Mouse (Mus musculus) kidney, postnatal 0 days (tissue): ENCODE measurements around the gene Zdhhc22. TPM values are rescaled to one million over a fixed set of nuclear protein-coding genes. Genes with fewer than 3 reads are reported as not detected.
A peak's percentile ranks its signal among the peaks of the same experiment; 100 is the strongest.

Experiments
- ATAC-seq: fragments of 200-750 bp; cut with Nextera tagmentation; replicated peaks from 2 replicates; pipeline ENCODE4 v1.8.0; 2017; ENCODE audit warnings: low read depth, moderate number of reproducible peaks, moderate TSS enrichment, moderate library complexity; ENCODE audit not compliant: low FRiP score
- DNase-seq: peaks from one replicate; pipeline ENCODE4 v3.0.0-alpha.2; 2016; ENCODE audit warnings: low spot score
- H3K27ac ChIP-seq: fragments of 300-500 bp; sonication (generic); 2 replicates; pipeline ENCODE4 v1.5.1; 2014; ENCODE audit warnings: mild to moderate bottlenecking
- H3K27me3 ChIP-seq: fragments of 300-500 bp; sonication (generic); 2 replicates; pipeline ENCODE4 v1.6.1; 2014; ENCODE audit warnings: low read length, mixed read lengths; ENCODE audit not compliant: insufficient read depth
- H3K36me3 ChIP-seq: fragments of 300-500 bp; sonication (generic); 2 replicates; pipeline ENCODE4 v1.6.1; 2014; ENCODE audit warnings: low read length, mixed read lengths; ENCODE audit not compliant: insufficient read depth
- H3K4me1 ChIP-seq: fragments of 300-500 bp; sonication (generic); replicated peaks from 2 replicates; pipeline ENCODE4 v1.6.1; 2014; ENCODE audit warnings: antibody characterized with exemption, low read length, mixed read lengths; ENCODE audit not compliant: insufficient read depth
- H3K4me2 ChIP-seq: fragments of 300-500 bp; sonication (generic); 2 replicates; pipeline ENCODE4 v1.6.1; 2014; ENCODE audit warnings: mild to moderate bottlenecking, low read length, moderate library complexity, mixed read lengths
- H3K4me3 ChIP-seq: fragments of 300-500 bp; sonication (generic); replicated peaks from 2 replicates; pipeline ENCODE4 v1.5.1; 2014; ENCODE audit warnings: low read depth, low read length
- H3K9ac ChIP-seq: fragments of 300-500 bp; sonication (generic); 2 replicates; pipeline ENCODE4 v1.6.1; 2014; ENCODE audit warnings: low read depth, low read length
- H3K9me3 ChIP-seq: fragments of 300-500 bp; sonication (generic); replicated peaks from 2 replicates; pipeline ENCODE4 v1.6.1; 2016; ENCODE audit warnings: low read length, inconsistent platforms, mixed read lengths
- CTCF ChIP-seq: IDR thresholded peaks from 2 replicates; pipeline ENCODE4 v1.5.1; 2016; ENCODE audit warnings: antibody characterized with exemption, low read depth, mild to moderate bottlenecking, moderate library complexity
- WGBS: fragments of 180-500 bp; shearing (Covaris S2); extraction: QIAGEN DNeasy Blood & Tissue Kit; methylation state at CpG from one replicate; pipeline ENCODE4 v1.1.7; 2014; 5-methylcytosine and 5-hydroxymethylcytosine counted together
- polyA plus RNA-seq: library from polyadenylated mRNA; unstranded; fragments of >200 nt; fragmentation: Nextera tagmentation; extraction: Ambion mirVana; gene quantifications from 2 replicates; pipeline ENCODE4 v1.2.1, GENCODE M21; 2015

Zdhhc22 gene
- polyA plus RNA-seq, 1 experiment from 2014 or later, result 0.03 TPM

GRCm38 (mm10) chr12:87017041-87017440 is 26.8 kb upstream of the Zdhhc22 start:
- Histone ChIP-seq H3K9ac (no peak overlapping the region), H3K27ac (no peak overlapping the region), H3K4me2 (no peak overlapping the region), H3K27me3 (no peaks in the 10 kb centered on the region), H3K36me3 (no peaks in the 10 kb centered on the region), H3K4me1 (no peaks in the 10 kb centered on the region), H3K4me3 (no peak overlapping the region), H3K9me3 (no peaks in the 10 kb centered on the region)
- WGBS, result 44% methylated on average over 3 of the region's 3 CpGs
- ATAC-seq (no peak), DNase-seq (no peak)
- peak; percentile 51 for TF ChIP-seq CTCF

- no peak overlapping the region for H3K27ac ChIP-seq
- 83% methylated on average over 4 of the region's 4 CpGs for WGBS
- H3K9me3 ChIP-seq, result no peaks in the 10 kb centered on the region
- TF ChIP-seq CTCF, result no peak
- H3K4me2 ChIP-seq, result no peak overlapping the region
- H3K4me3 ChIP-seq, result no peak overlapping the region
- no peak for DNase-seq
- H3K4me1 ChIP-seq, result no peaks in the 10 kb centered on the region
- H3K27me3 ChIP-seq, result no peaks in the 10 kb centered on the region
- H3K9ac ChIP-seq, result no peak overlapping the region
- ATAC-seq, result no peak
- no peaks in the 10 kb centered on the region for H3K36me3 ChIP-seq
These were observed 14.4 kb upstream of the Zdhhc22 start for GRCm38 (mm10) chr12:87004596-87004995.

GRCm38 (mm10) chr12:87003606-87004005 is 13.4 kb upstream of the Zdhhc22 start:
- Histone ChIP-seq H3K4me3 (no peak overlapping the region), H3K27ac (no peak overlapping the region), H3K27me3 (no peaks in the 10 kb centered on the region), H3K36me3 (no peaks in the 10 kb centered on the region), H3K9ac (no peak overlapping the region), H3K4me1 (no peaks in the 10 kb centered on the region), H3K9me3 (no peaks in the 10 kb centered on the region), H3K4me2 (no peak overlapping the region)
- WGBS, result 50% methylated on average over 3 of the region's 3 CpGs
- TF ChIP-seq CTCF, result no peak
- no peak for DNase-seq
- ATAC-seq, result no peak

- Histone ChIP-seq H3K27ac (no peak overlapping the region), H3K4me3 (no peak overlapping the region), H3K27me3 (no peaks in the 10 kb centered on the region), H3K4me2 (no peak overlapping the region), H3K9ac (no peak overlapping the region), H3K36me3 (no peaks in the 10 kb centered on the region), H3K9me3 (no peaks in the 10 kb centered on the region), H3K4me1 (no peaks in the 10 kb centered on the region)
- no peak for TF ChIP-seq CTCF
- DNase-seq, result no peak
- ATAC-seq, result no peak
- 79% methylated on average over 7 of the region's 7 CpGs for WGBS
These were observed 12.6 kb upstream of the Zdhhc22 start for GRCm38 (mm10) chr12:87002815-87003214.

GRCm38 (mm10) chr12:87002209-87002608 is 12.0 kb upstream of the Zdhhc22 start:
- no peak for TF ChIP-seq CTCF
- WGBS, result 58% methylated on average over 7 of the region's 7 CpGs
- H3K9ac ChIP-seq, result no peak overlapping the region
- H3K4me2 ChIP-seq, result no peak overlapping the region
- no peaks in the 10 kb centered on the region for H3K9me3 ChIP-seq
- DNase-seq, result no peak
- no peaks in the 10 kb centered on the region for H3K4me1 ChIP-seq
- no peak overlapping the region for H3K27ac ChIP-seq
- no peaks in the 10 kb centered on the region for H3K36me3 ChIP-seq
- no peak for ATAC-seq
- no peak overlapping the region for H3K4me3 ChIP-seq
- H3K27me3 ChIP-seq, result no peaks in the 10 kb centered on the region

- ATAC-seq, result no peak
- TF ChIP-seq CTCF, result no peak
- H3K4me2 ChIP-seq, result no peak overlapping the region
- H3K4me1 ChIP-seq, result no peaks in the 10 kb centered on the region
- no peak for DNase-seq
- no peak overlapping the region for H3K4me3 ChIP-seq
- H3K36me3 ChIP-seq, result no peaks in the 10 kb centered on the region
- no peak overlapping the region for H3K9ac ChIP-seq
- no peaks in the 10 kb centered on the region for H3K27me3 ChIP-seq
- no peaks in the 10 kb centered on the region for H3K9me3 ChIP-seq
- H3K27ac ChIP-seq, result no peak overlapping the region
- 36% methylated on average over 6 of the region's 6 CpGs for WGBS
These were observed 10.6 kb upstream of the Zdhhc22 start for GRCm38 (mm10) chr12:87000840-87001176.

- peak; percentile 66 for DNase-seq
- Histone ChIP-seq H3K36me3 (no peaks in the 10 kb centered on the region), H3K4me1 (no peaks in the 10 kb centered on the region), H3K9ac (no peak overlapping the region), H3K27me3 (no peaks in the 10 kb centered on the region), H3K27ac (no peak overlapping the region), H3K4me3 (no peak overlapping the region), H3K4me2 (no peak overlapping the region), H3K9me3 (no peaks in the 10 kb centered on the region)
- WGBS, result 60% methylated on average over 5 of the region's 5 CpGs
- ATAC-seq, result no peak
- TF ChIP-seq CTCF, result peak; percentile 65
These were observed 10.1 kb upstream of the Zdhhc22 start for GRCm38 (mm10) chr12:87000151-87000839.
